Mouse (Mus musculus) limb, embryonic 10.5 days (tissue): ENCODE results near the gene U2af1l4. TPM values are rescaled to one million over a fixed set of nuclear protein-coding genes. Genes with fewer than 3 reads are reported as not detected.

Source experiments
- DNase-seq: peaks from one replicate; pipeline ENCODE4 v3.0.0-alpha.2; 2017; ENCODE audit warnings: low spot score
- H3K27ac ChIP-seq: fragments of 300-500 bp; sonication (generic); 2 replicates; pipeline ENCODE4 v1.5.1; 2016; ENCODE audit warnings: mild to moderate bottlenecking
- H3K27me3 ChIP-seq: fragments of 300-500 bp; sonication (generic); 2 replicates; pipeline ENCODE4 v1.6.1; 2016; ENCODE audit warnings: low read depth, mild to moderate bottlenecking; ENCODE audit not compliant: poor library complexity, severe bottlenecking
- H3K36me3 ChIP-seq: fragments of 300-500 bp; sonication (generic); 2 replicates; pipeline ENCODE4 v1.6.1; 2016; ENCODE audit warnings: mild to moderate bottlenecking, moderate library complexity
- H3K4me1 ChIP-seq: fragments of 300-500 bp; sonication (generic); 2 replicates; pipeline ENCODE4 v1.6.1; 2016
- H3K4me3 ChIP-seq: fragments of 300-500 bp; sonication (generic); 2 replicates; pipeline ENCODE4 v1.5.1; 2016; ENCODE audit warnings: mild to moderate bottlenecking, moderate library complexity
- H3K9me3 ChIP-seq: fragments of 300-500 bp; sonication (generic); replicated peaks from 2 replicates; pipeline ENCODE4 v1.6.1; 2016; ENCODE audit warnings: mild to moderate bottlenecking
- WGBS: fragments of 180-500 bp; shearing (Covaris S2); methylation state at CpG from one replicate; pipeline ENCODE4 v1.1.7; 2016; 5-methylcytosine and 5-hydroxymethylcytosine counted together
- polyA plus RNA-seq: library from polyadenylated mRNA; unstranded; fragments of >200 nt; fragmentation: Nextera tagmentation; extraction: Ambion mirVana; gene quantifications from 2 replicates; pipeline ENCODE4 v1.2.1, GENCODE M21; 2016

U2af1l4 gene
- polyA plus RNA-seq = 92.5 and 100 TPM in 2 replicates

GRCm38 (mm10) chr7:30563117-30563905, at the start of gene U2af1l4, which contains the start of the genes Gm49396 and Psenen:
Gene U2af1l4, plus strand, starts transcription at chr7:30563301.
Gene Gm49396, plus strand, starts transcription at chr7:30563344.
Gene Psenen, minus strand, starts transcription at chr7:30563627.
- H3K27me3 ChIP-seq = no peaks in the 10 kb centered on the region
- peak within 1 kb of the TSS; percentile 93 for H3K27ac ChIP-seq
- no peaks in the 10 kb centered on the region for H3K9me3 ChIP-seq
- WGBS = under 1% methylated on average over 45 of the region's 45 CpGs
- peaks cover 38% of the 10 kb centered on the region for H3K36me3 ChIP-seq
- peaks cover 26% of the 10 kb centered on the region for H3K4me1 ChIP-seq
- DNase-seq = peak; percentile 97
- H3K4me3 ChIP-seq = peak within 1 kb of the TSS; percentile 77

- H3K27me3 ChIP-seq = peaks cover 13% of the 10 kb centered on the region; the same call in 1 of the 2 replicates
- no peak overlapping the region for H3K4me3 ChIP-seq
- no peak overlapping the region for H3K27ac ChIP-seq
- H3K9me3 ChIP-seq = no peaks in the 10 kb centered on the region
- H3K4me1 ChIP-seq = no peaks in the 10 kb centered on the region
- no peak for DNase-seq
- 53% methylated on average over 24 of the region's 24 CpGs for WGBS
- H3K36me3 ChIP-seq = no peaks in the 10 kb centered on the region
Observed at GRCm38 (mm10) chr7:30515003-30515760, 47.9 kb upstream of the U2af1l4 start.

DNA sequence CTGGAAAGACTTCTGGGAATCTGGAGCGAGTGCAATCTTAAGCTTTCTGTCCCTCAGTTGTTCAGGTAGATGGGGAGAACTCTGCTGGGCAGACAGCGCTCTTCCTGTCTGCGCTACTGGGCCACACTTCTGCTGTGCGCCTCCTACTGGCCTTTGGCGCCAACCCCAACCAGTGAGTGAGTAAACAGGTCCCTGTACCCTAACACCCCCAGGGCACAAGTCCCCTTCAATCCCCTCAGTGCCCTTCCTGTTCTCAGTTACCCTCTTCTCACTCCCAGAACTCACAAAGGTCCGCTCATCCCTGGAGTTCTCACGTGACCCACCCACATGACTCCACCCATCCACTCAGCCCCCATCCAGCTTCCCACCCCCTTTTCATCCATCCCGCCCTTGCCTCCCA, 44.8 kb upstream of the U2af1l4 start:
- H3K36me3 ChIP-seq = peaks cover 8% of the 10 kb centered on the region
- H3K4me3 ChIP-seq = no peak overlapping the region
- WGBS = 41% methylated on average over 8 of the region's 8 CpGs

GRCm38 (mm10) chr7:30520396-30520795, 42.7 kb upstream of the U2af1l4 start:
- no peak overlapping the region for H3K27ac ChIP-seq
- WGBS = 86% methylated on average over 4 of the region's 4 CpGs

More for the DNA sequence above, 44.8 kb upstream of the U2af1l4 start:
- no peak for DNase-seq
- Histone ChIP-seq H3K9me3 (no peaks in the 10 kb centered on the region), H3K27me3 (peaks cover 16% of the 10 kb centered on the region; the same call in 1 of the 2 replicates), H3K4me1 (0 out of 2 replicates have a peak, but pooled peaks cover 4% of the 10 kb centered on the region), H3K27ac (no peak overlapping the region)

DNA sequence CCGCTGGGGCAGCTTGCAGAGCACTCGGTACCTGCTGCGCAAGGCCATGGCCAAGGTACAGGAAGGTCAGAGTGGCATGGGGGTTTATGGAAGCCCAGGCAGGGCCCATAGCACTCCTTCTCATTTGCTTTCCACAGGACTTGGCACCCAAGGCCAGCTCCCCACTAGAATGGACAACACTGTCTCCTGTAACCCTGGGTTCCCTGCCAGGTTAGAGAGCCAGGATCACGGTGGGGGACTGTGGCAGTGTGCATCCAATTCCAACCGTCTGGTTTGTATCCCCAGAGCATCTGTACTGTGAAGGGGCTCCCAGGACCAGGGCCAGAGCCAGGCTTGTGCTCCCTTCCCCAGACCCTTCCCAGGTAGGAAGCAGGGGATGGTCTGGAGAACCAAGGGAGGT, 42.2 kb upstream of the U2af1l4 start:
- Histone ChIP-seq H3K4me1 (peaks cover 5% of the 10 kb centered on the region), H3K4me3 (no peak overlapping the region), H3K9me3 (no peaks in the 10 kb centered on the region), H3K27me3 (peaks cover 7% of the 10 kb centered on the region; the same call in 1 of the 2 replicates), H3K27ac (no peak overlapping the region), H3K36me3 (peaks cover 33% of the 10 kb centered on the region)
- DNase-seq = no peak
- 83% methylated on average over 5 of the region's 5 CpGs for WGBS

More at GRCm38 (mm10) chr7:30520396-30520795, 42.7 kb upstream of the U2af1l4 start:
- 0 out of 2 replicates have a peak, but pooled peaks cover 4% of the 10 kb centered on the region for H3K4me1 ChIP-seq
- no peaks in the 10 kb centered on the region for H3K9me3 ChIP-seq
- H3K36me3 ChIP-seq = peaks cover 29% of the 10 kb centered on the region
- H3K27me3 ChIP-seq = peaks cover 12% of the 10 kb centered on the region; the same call in 1 of the 2 replicates
- no peak overlapping the region for H3K4me3 ChIP-seq
- DNase-seq = no peak

GRCm38 (mm10) chr7:30522871-30523270, 40.2 kb upstream of the U2af1l4 start:
- Histone ChIP-seq H3K36me3 (peaks cover 54% of the 10 kb centered on the region), H3K9me3 (no peaks in the 10 kb centered on the region), H3K27me3 (peaks cover 10% of the 10 kb centered on the region), H3K27ac (no peak overlapping the region), H3K4me3 (no peak overlapping the region), H3K4me1 (peaks cover 17% of the 10 kb centered on the region)
- 77% methylated on average over 10 of the region's 10 CpGs for WGBS
- peak; percentile 26 for DNase-seq

DNA sequence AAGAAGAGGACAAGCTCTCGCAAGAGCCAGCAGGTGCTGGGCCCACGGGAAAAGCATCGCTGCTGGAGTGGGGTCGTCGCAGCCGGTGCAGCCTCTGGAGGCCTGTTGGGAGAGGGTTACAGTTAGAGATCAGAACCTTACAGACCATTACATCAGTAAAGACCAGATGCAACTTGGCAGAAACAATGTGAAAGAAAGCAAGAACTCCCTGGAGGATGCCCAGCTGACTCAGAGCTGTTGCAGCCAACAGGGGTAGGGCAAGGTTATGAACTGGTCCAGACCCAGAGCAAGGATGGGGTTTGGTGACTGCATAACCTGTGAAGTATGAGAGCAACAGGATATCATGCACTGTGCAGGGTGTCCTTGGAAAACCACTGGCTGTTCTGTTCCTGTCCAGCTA, 38.6 kb upstream of the U2af1l4 start:
- 79% methylated on average over 6 of the region's 6 CpGs for WGBS
- Histone ChIP-seq H3K36me3 (peaks cover 70% of the 10 kb centered on the region), H3K4me3 (no peak overlapping the region), H3K27ac (no peak overlapping the region), H3K9me3 (no peaks in the 10 kb centered on the region), H3K27me3 (peaks cover 10% of the 10 kb centered on the region), H3K4me1 (peaks cover 17% of the 10 kb centered on the region)
- no peak for DNase-seq

GRCm38 (mm10) chr7:30525954-30526353, 37.1 kb upstream of the U2af1l4 start:
- 20% methylated on average over 10 of the region's 10 CpGs for WGBS
- peaks cover 10% of the 10 kb centered on the region for H3K27me3 ChIP-seq
- no peak for DNase-seq
- H3K4me1 ChIP-seq = peaks cover 17% of the 10 kb centered on the region
- peaks cover 84% of the 10 kb centered on the region for H3K36me3 ChIP-seq
- H3K27ac ChIP-seq = peak overlapping the region; percentile 72
- H3K4me3 ChIP-seq = peak overlapping the region; percentile 27
- no peaks in the 10 kb centered on the region for H3K9me3 ChIP-seq

- Histone ChIP-seq H3K9me3 (no peaks in the 10 kb centered on the region), H3K4me1 (peaks cover 16% of the 10 kb centered on the region), H3K36me3 (peaks cover 89% of the 10 kb centered on the region), H3K27me3 (peaks cover 10% of the 10 kb centered on the region), H3K4me3 (peak overlapping the region; percentile 27), H3K27ac (peak overlapping the region; percentile 72)
- 16% methylated on average over 16 of the region's 17 CpGs for WGBS
- DNase-seq = no peak
Observed at GRCm38 (mm10) chr7:30526399-30526798, 36.7 kb upstream of the U2af1l4 start.

GRCm38 (mm10) chr7:30526981-30527380, 36.1 kb upstream of the U2af1l4 start:
- 72% methylated on average over 14 of the region's 14 CpGs for WGBS
- H3K4me3 ChIP-seq = 0 out of 2 replicates have a peak overlapping the region, but pooled peaks have one; percentile 27
- H3K27me3 ChIP-seq = peaks cover 10% of the 10 kb centered on the region
- no peak for DNase-seq
- peak overlapping the region; percentile 72; the same call in 1 of the 2 replicates for H3K27ac ChIP-seq
- no peaks in the 10 kb centered on the region for H3K9me3 ChIP-seq
- peaks cover 95% of the 10 kb centered on the region for H3K36me3 ChIP-seq
- H3K4me1 ChIP-seq = peaks cover 13% of the 10 kb centered on the region

DNA sequence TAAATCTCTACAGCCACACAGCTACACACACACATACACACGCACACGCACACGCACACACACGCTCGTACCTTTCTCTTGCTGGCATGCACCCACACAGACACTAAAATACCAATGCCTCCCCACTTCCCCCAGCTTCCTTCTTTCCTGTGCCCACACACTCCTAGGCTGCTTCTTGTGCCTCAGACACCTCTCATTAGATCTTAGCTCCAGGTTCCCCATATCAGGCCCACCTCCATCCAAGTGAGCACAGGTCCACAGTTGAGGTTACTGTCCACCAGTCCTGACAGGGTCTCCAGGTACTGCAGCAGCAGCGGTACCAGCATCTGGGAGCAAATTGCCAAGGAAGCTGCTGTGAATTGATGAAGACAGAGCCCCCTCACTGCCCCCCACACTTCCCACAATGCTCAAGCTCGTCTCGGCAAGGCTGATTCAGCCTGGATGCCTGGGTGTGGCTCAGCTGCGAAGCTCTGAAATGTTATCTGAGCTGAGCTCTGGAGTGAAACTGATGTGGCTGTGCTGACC, 31.7 kb upstream of the U2af1l4 start:
- Histone ChIP-seq H3K9me3 (no peaks in the 10 kb centered on the region), H3K4me3 (no peak overlapping the region), H3K27ac (no peak overlapping the region), H3K27me3 (peaks cover 17% of the 10 kb centered on the region), H3K4me1 (peaks cover 34% of the 10 kb centered on the region), H3K36me3 (peaks cover 68% of the 10 kb centered on the region)
- WGBS = 85% methylated on average over 9 of the region's 9 CpGs
- DNase-seq = no peak

DNA sequence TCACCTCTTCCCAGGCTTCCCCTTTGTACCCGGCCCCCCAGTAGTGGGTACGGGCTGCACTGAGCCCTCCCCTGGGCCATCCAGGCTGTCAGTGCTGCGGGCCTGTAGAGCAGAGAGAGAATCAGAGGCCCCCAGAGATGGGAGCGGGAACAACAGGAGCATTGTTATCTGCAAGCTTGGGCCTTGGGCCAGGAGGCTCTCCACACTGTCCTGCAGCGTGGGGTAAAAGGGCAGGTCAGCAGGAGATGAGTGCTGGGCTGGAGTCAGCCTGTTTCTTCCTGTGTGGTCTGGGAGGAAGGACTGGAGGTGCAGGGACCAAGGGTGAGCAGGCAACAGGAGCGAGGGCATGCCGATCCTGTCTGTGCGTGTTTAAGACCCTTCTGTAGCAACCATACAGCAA, 30.2 kb upstream of the U2af1l4 start:
- no peak overlapping the region for H3K27ac ChIP-seq
- H3K4me3 ChIP-seq = no peak overlapping the region; the same call in 1 of the 2 replicates
- no peak for DNase-seq
- H3K4me1 ChIP-seq = peaks cover 26% of the 10 kb centered on the region
- H3K27me3 ChIP-seq = peaks cover 11% of the 10 kb centered on the region
- peaks cover 54% of the 10 kb centered on the region for H3K36me3 ChIP-seq
- no peaks in the 10 kb centered on the region for H3K9me3 ChIP-seq
- 40% methylated on average over 8 of the region's 8 CpGs for WGBS
